Mouse (Mus musculus) large intestine, adult 2 months (tissue): Measurements from ENCODE around the gene Olfr1385. TPM values are rescaled to one million over a fixed set of nuclear protein-coding genes. Genes with fewer than 3 reads are reported as not detected.
"Not testable (repeated sequence)": the region's sequence is repeated elsewhere in the genome, so short reads cannot be mapped to it uniquely, and the experiment has no call there.

Experiments
- DNase-seq: peaks from one replicate; pipeline ENCODE4 v3.0.0-alpha.2; 2012; ENCODE audit warnings: low read depth, low spot score
- WGBS: fragments of 180-500 bp; shearing (Covaris S2); methylation state at CpG from one replicate; pipeline ENCODE4 v1.1.7; 2018; 5-methylcytosine and 5-hydroxymethylcytosine counted together
- polyA plus RNA-seq: library from polyadenylated mRNA; depleted of rRNA; stranded (reverse); fragments of >200 nt; gene quantifications from 2 replicates; pipeline ENCODE4 v1.2.3, GENCODE M21; 2012; rRNA removed

Olfr1385 gene
- not detected in 2 replicates for polyA plus RNA-seq

GRCm38 (mm10) chr11:49488770-49489169 lies at the start of gene Olfr1385:
Gene Olfr1385, plus strand, starts transcription at chr11:49489070.
- DNase-seq, result not testable (repeated sequence)
- WGBS, result 61% methylated on average over 1 of the region's 1 CpGs

DNA sequence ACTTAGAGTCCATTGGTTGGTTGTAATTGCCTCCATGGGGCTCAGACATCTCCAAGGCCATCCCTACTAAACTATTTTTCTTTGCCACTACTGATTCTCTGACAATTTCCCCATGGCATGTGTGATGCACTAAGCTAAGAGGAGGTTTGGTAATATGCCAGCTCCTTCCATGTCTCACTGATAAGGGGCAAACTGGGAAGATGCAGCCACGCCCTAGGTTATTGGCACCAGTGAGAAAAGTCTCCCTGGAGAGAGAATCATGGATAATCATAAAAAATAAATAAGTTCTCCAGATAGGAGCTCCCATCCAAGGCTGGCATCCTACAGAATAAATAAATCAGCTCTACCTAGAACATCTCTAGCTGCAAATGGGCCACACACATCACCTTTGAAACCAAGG lies 33.8 kb upstream of the Olfr1385 start, which contains the start of gene Olfr1387:
Olfr1387 (plus strand) TSS at position 301 of the 400 bp plus-strand sequence.
- 63% methylated on average over 1 of the region's 1 CpGs for WGBS
- no peak for DNase-seq

GRCm38 (mm10) chr11:49464746-49465145 lies 24.1 kb upstream of the Olfr1385 start, which contains the start of gene Olfr1386:
Gene Olfr1386, plus strand, starts transcription at chr11:49465046.
- not testable (repeated sequence) for DNase-seq
- 63% methylated on average over 3 of the region's 3 CpGs for WGBS

DNA sequence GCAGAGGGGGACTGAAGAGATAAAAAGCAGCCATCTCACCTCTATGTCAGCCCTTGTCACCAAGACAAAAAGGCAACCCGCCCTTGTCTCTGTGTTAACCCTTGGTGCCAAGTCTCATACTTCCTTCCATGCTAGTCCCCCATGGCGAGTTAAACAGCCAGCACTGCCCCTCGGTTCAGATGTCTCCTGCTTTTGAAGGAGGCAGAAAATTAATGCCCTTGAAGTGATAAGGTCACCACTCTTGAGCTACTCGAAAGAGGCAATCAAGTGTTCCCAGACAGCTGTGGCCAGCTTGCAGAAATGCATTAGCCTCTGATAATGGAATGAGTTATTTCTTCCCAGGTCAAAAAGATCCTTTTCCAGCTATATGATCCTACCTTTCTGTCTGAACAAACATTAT lies 2.9 kb upstream of the Olfr1385 start:
- DNase-seq, result no peak
- WGBS, result 49% methylated on average over 4 of the region's 4 CpGs

DNA sequence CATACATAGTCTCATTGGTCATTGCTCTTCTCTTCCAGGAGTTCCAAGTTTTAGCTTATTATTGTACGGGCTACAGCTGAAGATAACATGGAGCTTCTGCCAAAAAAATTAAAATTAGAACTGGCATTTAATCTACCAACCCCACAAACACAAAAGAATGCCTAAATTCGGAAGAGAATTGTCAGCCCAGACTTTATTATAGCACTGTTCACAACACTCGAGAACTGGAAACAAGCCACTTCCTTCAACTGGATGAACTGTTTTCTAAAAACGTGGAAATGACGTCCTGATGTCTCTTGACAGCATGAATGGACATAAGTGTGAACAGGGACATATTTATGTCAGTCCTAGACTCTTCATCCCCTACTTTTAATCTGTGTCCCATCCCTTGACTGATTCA lies 29.2 kb downstream of the Olfr1385 start:
- WGBS, result 64% methylated on average over 5 of the region's 5 CpGs
- no peak for DNase-seq

DNA sequence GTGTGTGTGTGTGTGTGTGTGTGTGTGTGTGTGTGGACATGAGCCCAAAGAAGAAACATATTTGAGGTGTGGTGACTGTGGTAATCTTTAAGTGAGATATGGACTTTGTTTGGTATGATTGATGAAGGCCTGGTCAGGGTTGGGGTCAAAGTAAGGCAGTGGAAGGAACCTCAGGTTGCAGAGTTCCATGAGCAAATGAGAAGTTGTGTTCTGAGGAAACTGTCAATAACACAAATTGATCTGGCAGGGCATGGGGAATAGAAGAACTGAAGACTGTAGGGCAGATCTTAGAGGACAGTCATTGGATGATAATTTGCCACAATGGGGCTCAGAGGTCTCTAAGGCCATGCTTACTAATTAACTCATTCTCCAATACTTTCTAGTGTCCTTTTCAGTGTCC lies 30.5 kb downstream of the Olfr1385 start, which contains the start of gene Olfr1383:
Olfr1383 (plus strand) TSS at position 301 of the 400 bp plus-strand sequence.
- no peak for DNase-seq

DNA sequence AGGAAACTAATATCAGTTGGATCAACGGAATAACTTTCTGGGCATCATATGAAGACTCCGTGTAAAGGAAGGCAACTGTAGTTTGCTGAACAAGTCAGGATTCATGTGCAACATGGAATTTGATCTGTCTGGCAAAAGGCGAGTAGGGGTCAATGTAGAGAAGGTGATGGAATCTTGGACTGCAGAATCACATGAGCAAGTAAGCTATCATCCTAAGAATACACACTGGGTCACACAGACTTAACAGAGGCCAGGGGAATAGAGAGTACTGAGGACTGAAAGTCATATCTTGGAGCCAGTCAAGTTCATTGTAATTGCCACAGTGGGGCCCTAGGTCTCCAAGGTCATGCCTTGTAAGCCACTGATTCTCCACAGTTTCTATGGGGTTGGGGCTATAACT lies 39.1 kb downstream of the Olfr1385 start, which contains the start of gene Olfr1382:
Olfr1382 (plus strand) TSS at position 301 of the 400 bp plus-strand sequence.
- no peak for DNase-seq
- WGBS, result 78% methylated on average over 3 of the region's 3 CpGs

DNA sequence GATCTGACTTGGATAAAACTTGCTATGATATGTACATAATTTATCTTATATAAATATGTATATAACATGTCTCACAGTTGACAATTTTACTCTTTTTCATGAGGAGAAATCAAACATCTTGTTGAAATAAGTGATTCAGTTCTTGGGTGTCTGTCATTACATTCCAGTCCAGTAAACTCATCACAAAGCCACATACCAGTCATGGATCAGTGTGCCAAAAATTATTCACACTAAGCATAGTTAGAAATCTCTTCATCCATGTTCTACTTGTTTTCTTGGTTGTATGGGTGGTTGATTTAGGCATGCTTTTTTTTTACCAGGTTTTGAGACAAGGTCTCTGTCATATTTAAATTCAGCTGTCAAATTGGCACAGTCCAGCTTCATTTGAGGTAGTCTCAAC lies 43.9 kb downstream of the Olfr1385 start:
- DNase-seq, result no peak

GRCm38 (mm10) chr11:49536631-49537030 lies 47.8 kb downstream of the Olfr1385 start:
- DNase-seq, result not testable (repeated sequence)
- 67% methylated on average over 2 of the region's 2 CpGs for WGBS

DNA sequence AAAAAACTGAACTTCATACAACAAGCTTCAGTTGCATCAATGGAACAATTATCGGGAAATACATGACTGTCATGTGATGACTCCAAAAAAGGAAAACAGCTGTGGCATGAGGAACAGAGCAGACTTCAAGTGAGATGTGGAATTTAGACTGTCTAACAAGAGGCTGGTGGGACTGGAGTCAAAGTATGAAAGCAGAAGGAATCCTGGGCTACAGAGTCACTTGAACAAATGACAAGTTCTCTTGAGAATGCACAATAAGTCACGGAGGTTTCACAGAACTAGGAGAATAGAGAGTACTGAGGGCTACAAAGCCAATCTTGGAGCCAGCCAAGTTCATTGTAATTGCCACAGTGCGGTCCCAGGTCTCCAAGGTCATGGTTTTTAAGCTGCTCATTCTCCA lies 54.3 kb downstream of the Olfr1385 start, which contains the start of gene Olfr1381:
Olfr1381 (plus strand) TSS at position 301 of the 400 bp plus-strand sequence.
- 75% methylated on average over 3 of the region's 3 CpGs for WGBS
- DNase-seq, result not testable (repeated sequence)

Other genes with a start within 250 kb of the Olfr1385 start
- gene Mgat1, start 244.9 kb upstream of the Olfr1385 start, polyA plus RNA-seq, result 120 and 150 TPM in 2 replicates
- gene Olfr1393, start 210.8 kb upstream of the Olfr1385 start, polyA plus RNA-seq, result 0.19 and 0.32 TPM in 2 replicates
- gene Olfr1392, start 203.8 kb upstream of the Olfr1385 start, polyA plus RNA-seq, result 0.18 and 0.29 TPM in 2 replicates
- not detected in 2 replicates for gene Olfr10, start 184.3 kb upstream of the Olfr1385 start, polyA plus RNA-seq
- not detected in 2 replicates for gene Olfr1391, start 166.3 kb upstream of the Olfr1385 start, polyA plus RNA-seq
- not detected in 2 replicates for gene Olfr1390, start 153.9 kb upstream of the Olfr1385 start, polyA plus RNA-seq
- not detected in 2 replicates for gene Olfr1389, start 66.0 kb upstream of the Olfr1385 start, polyA plus RNA-seq
- 0.31 and 1.8 TPM in 2 replicates for gene Olfr1388, start 52.4 kb upstream of the Olfr1385 start, polyA plus RNA-seq
- not detected in 2 replicates for gene Olfr1387, start 33.7 kb upstream of the Olfr1385 start, polyA plus RNA-seq
- not detected in 2 replicates for gene Olfr1386, start 24.0 kb upstream of the Olfr1385 start, polyA plus RNA-seq
- gene Olfr1384, start 17.7 kb downstream of the Olfr1385 start, polyA plus RNA-seq, result not detected in 2 replicates
- not detected in 2 replicates for gene Olfr1383, start 30.6 kb downstream of the Olfr1385 start, polyA plus RNA-seq
- gene Olfr1382, start 39.2 kb downstream of the Olfr1385 start, polyA plus RNA-seq, result not detected in 2 replicates
- not detected in 2 replicates for gene Olfr1381, start 54.4 kb downstream of the Olfr1385 start, polyA plus RNA-seq
- not detected in 2 replicates for gene Olfr1380, start 67.8 kb downstream of the Olfr1385 start, polyA plus RNA-seq
- gene Flt4, start 120.2 kb downstream of the Olfr1385 start, polyA plus RNA-seq, result 4.8 and 7.3 TPM in 2 replicates
- 9.8 and 11.7 TPM in 2 replicates for gene Scgb3a1, start 174.5 kb downstream of the Olfr1385 start, polyA plus RNA-seq
- gene Cnot6, start 223.7 kb downstream of the Olfr1385 start, polyA plus RNA-seq, result 9.9 and 12.2 TPM in 2 replicates